Mouse (Mus musculus): ENCODE measurements at regions not wholly inside any gene's neighbourhood (a gene's known extent, or its start where the extent isn't known, plus 50 kb on each side); places are given as distances from the start of the nearest gene placed in this dataset.

- DNase-seq: peak; percentile 2 to 3
These were observed 368.0 kb upstream of the Gm10306 start for GRCm38 (mm10) chr4:94188354-94188753.

- DNase-seq: peak; percentile 70 to 80
These were observed 367.5 kb upstream of the Gm10306 start for GRCm38 (mm10) chr4:94188888-94189287.

GRCm38 (mm10) chr4:94190940-94191339 is 365.4 kb upstream of the Gm10306 start:
- DNase-seq: no peak

DNA sequence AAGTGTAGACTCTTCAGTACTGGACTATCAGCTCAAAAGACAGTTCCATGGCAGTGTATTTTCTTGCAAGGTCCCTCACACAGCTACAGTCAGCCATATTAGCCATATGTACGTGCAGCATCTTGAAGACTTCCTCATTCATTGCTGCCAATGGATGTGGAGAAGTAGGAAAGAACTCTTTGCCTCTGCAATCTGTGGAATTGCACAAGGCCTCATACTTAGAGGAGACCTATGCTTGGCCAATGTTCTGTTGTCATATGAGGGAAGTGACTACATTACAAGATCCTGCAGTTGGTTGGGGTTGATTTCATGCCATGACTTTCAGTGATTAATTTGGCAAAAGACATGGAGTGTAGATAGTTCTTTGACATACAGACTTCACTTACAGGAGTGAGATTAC is 340.1 kb upstream of the Gm10306 start:
- no peak for DNase-seq

DNA sequence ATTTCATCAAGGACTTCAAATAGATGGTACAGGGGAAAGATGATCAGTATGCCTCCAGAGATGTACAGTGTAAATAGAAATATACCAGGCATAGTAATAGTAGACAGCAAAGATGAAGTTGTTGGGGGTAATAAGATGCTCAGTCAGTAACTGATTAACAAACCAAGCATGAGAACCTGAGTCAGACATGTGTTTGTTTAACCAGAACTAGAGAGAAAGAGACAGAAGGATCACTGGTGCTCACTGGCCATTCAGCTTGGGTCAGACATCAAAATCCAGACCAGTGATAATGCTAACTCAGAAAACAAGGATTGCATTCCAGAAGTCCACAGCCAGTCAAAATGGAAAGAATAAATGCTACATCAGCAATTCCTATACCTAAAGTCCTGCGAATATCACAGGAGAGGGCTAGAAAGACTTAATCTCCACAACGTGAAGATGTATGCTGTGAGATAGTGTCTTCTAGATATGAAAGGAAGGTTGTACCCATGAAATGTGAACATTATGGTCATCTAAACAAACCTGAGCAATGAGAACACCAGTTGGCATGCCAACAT is 320.6 kb upstream of the Gm10306 start:
- no peak for DNase-seq

- DNase-seq: no peak
These were observed 300.3 kb upstream of the Gm10306 start for GRCm38 (mm10) chr4:94256026-94256425.

GRCm38 (mm10) chr4:94261136-94261535 is 295.2 kb upstream of the Gm10306 start:
- DNase-seq: peak in 1 of 2 experiments; percentile 17

- DNase-seq: no peak
These were observed 274.6 kb upstream of the Gm10306 start for GRCm38 (mm10) chr4:94281732-94282131.

- DNase-seq: no peak
These were observed 264.2 kb upstream of the Gm10306 start for GRCm38 (mm10) chr4:94292150-94292549.

- DNase-seq: no peak
These were observed 239.0 kb upstream of the Gm10306 start for GRCm38 (mm10) chr4:94317298-94317697.

- DNase-seq: no peak
These were observed 229.6 kb upstream of the Gm10306 start for GRCm38 (mm10) chr4:94326759-94327158.

- DNase-seq: no peak
These were observed 213.0 kb upstream of the Gm10306 start for GRCm38 (mm10) chr4:94343331-94343730.

- DNase-seq: peak; percentile 7 to 10
These were observed 207.1 kb upstream of the Gm10306 start for GRCm38 (mm10) chr4:94349273-94349672.

GRCm38 (mm10) chr4:94356982-94357381 is 199.4 kb upstream of the Gm10306 start:
- DNase-seq: no peak

DNA sequence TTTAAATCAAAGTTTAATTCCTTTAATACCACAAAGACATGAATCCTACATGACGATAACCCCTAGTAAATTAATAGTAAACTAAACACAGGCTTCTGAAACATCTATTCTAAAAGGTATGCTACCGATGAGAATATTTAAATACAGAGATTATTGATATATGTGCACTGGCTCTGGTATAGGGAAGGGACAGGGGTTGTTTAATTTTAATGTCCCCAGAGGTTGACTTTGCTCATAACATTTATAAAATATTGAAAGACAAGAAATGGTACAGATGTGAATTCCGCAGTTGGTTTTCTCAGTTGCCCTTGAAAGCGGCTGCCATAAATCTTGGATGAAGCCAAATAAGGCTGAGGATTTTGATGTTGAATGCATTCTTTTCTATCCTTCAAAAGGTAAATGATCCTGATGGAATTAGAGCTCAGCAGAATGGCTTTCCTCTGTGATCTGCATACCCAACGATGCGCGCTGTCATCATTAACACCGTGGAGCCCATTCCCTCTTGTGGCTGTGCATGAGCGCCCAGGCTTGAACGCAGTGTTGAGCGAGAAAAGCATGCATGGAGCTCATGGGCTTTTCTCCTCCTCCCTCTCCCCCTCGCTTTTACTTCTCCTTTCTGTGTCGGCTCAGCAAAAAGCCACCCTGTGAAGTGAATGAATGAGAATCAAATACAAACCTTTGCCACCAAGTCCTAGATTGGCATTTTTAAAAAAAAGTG is 195.4 kb upstream of the Gm10306 start:
- DNase-seq: peak; percentile 1 to 6

GRCm38 (mm10) chr4:94361528-94362217 is 194.7 kb upstream of the Gm10306 start:
- DNase-seq: no peak

- DNase-seq: no peak
These were observed 191.0 kb upstream of the Gm10306 start for GRCm38 (mm10) chr4:94365375-94365774.

- no peak for DNase-seq
These were observed 189.2 kb upstream of the Gm10306 start for GRCm38 (mm10) chr4:94367174-94367573.

GRCm38 (mm10) chr4:94370981-94371380 is 185.4 kb upstream of the Gm10306 start:
- no peak for DNase-seq

GRCm38 (mm10) chr4:94376256-94376655 is 180.1 kb upstream of the Gm10306 start:
- no peak for DNase-seq

DNA sequence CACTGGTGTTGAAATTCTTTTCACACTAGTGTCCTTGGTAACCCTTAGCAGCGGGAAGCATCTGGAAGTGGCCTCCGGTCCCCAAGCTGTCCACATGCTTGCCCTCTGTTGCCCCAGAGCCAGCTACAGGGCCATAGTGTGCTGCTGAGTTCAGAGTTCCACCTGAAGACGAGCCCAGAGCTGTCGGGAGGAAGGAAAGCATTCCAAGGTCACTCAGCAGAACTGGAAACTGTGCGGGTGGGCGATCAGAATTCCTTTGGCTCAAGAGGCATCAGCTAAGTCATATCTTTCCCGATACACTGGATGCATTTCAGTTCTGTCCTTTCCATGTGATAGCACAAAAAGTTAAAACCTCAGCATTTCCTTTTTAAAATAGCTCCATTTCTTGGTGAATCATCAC is 170.6 kb upstream of the Gm10306 start:
- DNase-seq: no peak

DNA sequence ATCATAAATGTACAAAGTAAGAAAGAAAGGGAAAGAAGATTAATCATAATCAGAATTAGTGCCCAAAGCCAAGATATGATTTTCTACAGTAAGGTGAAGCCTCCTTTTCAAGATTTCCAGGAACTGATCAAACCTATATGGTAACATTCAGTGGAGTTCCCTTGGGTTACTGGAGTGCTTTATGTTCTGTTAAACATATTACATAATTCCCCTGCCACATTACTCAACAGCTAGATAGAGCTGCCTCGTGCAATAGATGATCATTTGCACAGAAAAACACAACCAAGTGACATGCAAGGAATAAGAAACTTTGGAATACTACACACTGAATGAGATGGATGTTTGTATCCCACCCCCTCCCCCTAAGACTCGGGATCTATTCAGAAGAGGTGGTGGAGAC is 168.0 kb upstream of the Gm10306 start:
- no peak for DNase-seq

DNA sequence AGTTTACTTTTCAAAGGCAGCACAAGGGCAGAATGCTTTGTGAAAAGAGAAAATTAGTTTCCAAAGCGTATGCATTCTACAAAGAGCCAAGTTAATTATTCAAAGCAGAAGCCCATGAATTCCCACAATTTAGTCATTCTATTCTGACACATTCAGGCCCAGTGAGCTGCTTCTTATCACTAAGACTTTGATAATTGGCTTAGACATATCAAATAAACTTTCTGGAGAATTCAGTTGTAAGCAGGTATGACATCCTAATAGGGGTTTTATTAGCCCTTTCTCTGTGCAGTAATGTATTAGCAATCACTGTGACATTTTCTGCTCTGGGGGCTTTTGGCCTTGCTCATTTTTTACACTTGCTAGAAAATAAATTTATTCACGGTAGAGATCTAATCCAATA is 161.9 kb upstream of the Gm10306 start:
- no peak for DNase-seq

- DNase-seq: no peak
These were observed 159.1 kb upstream of the Gm10306 start for GRCm38 (mm10) chr4:94397284-94397683.

Data from cerebellum, postnatal 10 days (tissue).